Mouse (Mus musculus) kidney, adult 2 months (tissue): ENCODE results near the gene Zfp418. TPM values are rescaled to one million over a fixed set of nuclear protein-coding genes. Genes with fewer than 3 reads are reported as not detected.
"Not testable (repeated sequence)": the region's sequence is repeated elsewhere in the genome, so short reads cannot be mapped to it uniquely, and the experiment has no call there.

Source experiments
- DNase-seq: peaks from one replicate; pipeline ENCODE4 v3.0.0; 2021
- H3K27ac ChIP-seq: fragments of 200-500 bp; 2 replicates; pipeline ENCODE4 v1.5.1; 2012; ENCODE audit warnings: low read depth, low read length, control low read depth, inconsistent platforms; ENCODE audit not compliant: insufficient read depth
- H3K27me3 ChIP-seq: fragments of 200-500 bp; replicated peaks from 2 replicates; pipeline ENCODE4 v1.6.1; 2012; ENCODE audit warnings: mild to moderate bottlenecking, moderate library complexity, low read length, inconsistent platforms; ENCODE audit not compliant: control insufficient read depth, insufficient read depth
- H3K36me3 ChIP-seq: fragments of 200-500 bp; 2 replicates; pipeline ENCODE4 v1.6.1; 2012; ENCODE audit warnings: mild to moderate bottlenecking, moderate library complexity, low read length, inconsistent platforms; ENCODE audit not compliant: control insufficient read depth, insufficient read depth
- H3K4me1 ChIP-seq: fragments of 200-500 bp; 2 replicates; pipeline ENCODE4 v1.6.1; 2011; ENCODE audit warnings: low read length; ENCODE audit not compliant: control insufficient read depth, insufficient read depth
- H3K4me3 ChIP-seq: fragments of 200-500 bp; 2 replicates; pipeline ENCODE4 v1.5.1; 2011; ENCODE audit warnings: mild to moderate bottlenecking, low read depth, low read length, control low read depth; ENCODE audit not compliant: insufficient read depth
- CTCF ChIP-seq: fragments of 200-500 bp; conservative IDR thresholded peaks from 2 replicates; pipeline ENCODE4 v1.5.1; 2011; ENCODE audit warnings: low read depth, mild to moderate bottlenecking, control low read depth, low read length, moderate library complexity, mixed read lengths; ENCODE audit not compliant: insufficient read depth, insufficient read length
- POLR2A ChIP-seq: fragments of 200-500 bp; IDR thresholded peaks from one replicate; pipeline ENCODE4 v1.6.1; 2011; ENCODE audit warnings: low read depth, low read length, control low read depth
- WGBS: fragments of 180-500 bp; shearing (Covaris S2); methylation state at CpG from one replicate; pipeline ENCODE4 v1.1.7; 2018; 5-methylcytosine and 5-hydroxymethylcytosine counted together
- polyA plus RNA-seq: library from polyadenylated mRNA; depleted of rRNA; stranded (reverse); fragments of >200 nt; gene quantifications from 2 replicates; pipeline ENCODE4 v1.2.3, GENCODE M21; 2012; rRNA removed

Gene Zfp418
- 0.88 and 0.95 TPM in 2 replicates for polyA plus RNA-seq

DNA sequence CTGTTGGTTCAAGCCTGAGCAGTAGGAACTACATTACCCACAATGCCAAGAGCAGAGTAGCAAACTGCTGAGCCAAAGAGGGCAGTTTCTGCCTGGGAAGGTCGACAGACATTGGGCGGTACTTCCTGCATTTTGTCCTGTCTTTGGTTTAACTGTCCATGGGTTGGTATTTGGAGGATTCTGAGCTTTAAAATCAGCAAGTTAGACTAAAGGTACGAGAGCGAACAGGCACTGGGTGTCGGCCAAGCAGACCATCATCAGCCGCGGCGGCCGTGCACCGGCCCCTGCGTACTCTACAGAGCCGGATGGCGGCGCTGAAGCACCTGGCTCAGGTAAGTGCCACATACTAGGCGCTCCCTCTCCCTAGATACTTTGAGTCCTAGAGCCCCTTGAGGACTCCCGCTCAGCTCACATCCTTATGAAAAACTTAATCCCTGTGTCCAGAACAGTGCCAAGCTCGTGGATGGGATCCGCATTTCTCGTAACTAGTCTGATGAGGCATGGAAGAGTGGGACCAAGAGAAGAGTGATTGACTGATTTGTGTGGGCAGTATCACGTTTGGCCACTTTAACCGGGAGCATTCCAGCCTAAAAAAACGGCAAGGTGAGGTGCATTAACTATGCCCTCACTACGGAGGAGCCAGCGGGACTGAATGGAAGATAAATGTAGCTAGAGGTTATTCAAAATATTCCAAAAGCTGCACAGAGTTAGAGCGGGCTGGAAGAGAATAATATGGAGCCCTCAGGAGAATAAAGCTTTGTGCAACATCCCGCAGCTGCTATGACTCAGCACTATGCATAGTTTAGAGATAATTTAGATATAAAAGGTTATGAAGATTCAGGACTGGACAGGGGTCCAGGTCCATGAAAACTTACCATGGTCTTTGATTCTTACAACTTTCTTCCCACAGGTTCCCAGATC lies at the start of gene Zfp418:
Gene Zfp418, plus strand, starts transcription at position 104 of the 921 bp plus-strand sequence.
- Histone ChIP-seq H3K36me3 (peaks cover 5% of the 10 kb centered on the region), H3K27me3 (no peaks in the 10 kb centered on the region), H3K4me3 (peak within 1 kb of the TSS; percentile 66), H3K27ac (peak within 1 kb of the TSS; percentile 40), H3K4me1 (peaks cover 4% of the 10 kb centered on the region; the same call in 1 of the 2 replicates)
- TF ChIP-seq POLR2A (no peak), CTCF (no peak)
- peak; percentile 87 for DNase-seq
- WGBS, result 1% methylated on average over 26 of the region's 26 CpGs

DNA sequence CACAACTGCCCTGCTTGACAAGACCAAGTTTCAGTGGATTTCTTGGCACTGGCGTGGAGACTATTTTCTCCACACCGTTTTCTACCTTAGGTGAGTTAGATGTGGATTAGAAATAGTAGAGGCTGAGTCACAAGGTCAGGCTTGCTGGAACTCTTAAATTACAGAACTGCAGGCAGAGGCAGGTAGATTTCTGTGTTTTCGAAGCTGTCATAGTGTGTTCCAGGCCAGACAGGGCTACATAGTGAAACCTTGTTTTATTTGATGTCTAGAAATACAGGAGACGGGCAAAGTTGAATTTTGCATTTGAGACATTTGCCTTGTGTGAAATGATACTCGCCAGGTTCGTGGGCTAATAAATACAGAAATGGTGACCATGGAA lies 49.5 kb upstream of the Zfp418 start:
- Histone ChIP-seq H3K27ac (no peak overlapping the region), H3K4me3 (no peak overlapping the region; the same call in 1 of the 2 replicates), H3K27me3 (no peaks in the 10 kb centered on the region), H3K36me3 (no peaks in the 10 kb centered on the region), H3K4me1 (no peaks in the 10 kb centered on the region; the same call in 1 of the 2 replicates)
- 50% methylated on average over 6 of the region's 6 CpGs for WGBS
- TF ChIP-seq CTCF (no peak), POLR2A (no peak)
- no peak for DNase-seq

DNA sequence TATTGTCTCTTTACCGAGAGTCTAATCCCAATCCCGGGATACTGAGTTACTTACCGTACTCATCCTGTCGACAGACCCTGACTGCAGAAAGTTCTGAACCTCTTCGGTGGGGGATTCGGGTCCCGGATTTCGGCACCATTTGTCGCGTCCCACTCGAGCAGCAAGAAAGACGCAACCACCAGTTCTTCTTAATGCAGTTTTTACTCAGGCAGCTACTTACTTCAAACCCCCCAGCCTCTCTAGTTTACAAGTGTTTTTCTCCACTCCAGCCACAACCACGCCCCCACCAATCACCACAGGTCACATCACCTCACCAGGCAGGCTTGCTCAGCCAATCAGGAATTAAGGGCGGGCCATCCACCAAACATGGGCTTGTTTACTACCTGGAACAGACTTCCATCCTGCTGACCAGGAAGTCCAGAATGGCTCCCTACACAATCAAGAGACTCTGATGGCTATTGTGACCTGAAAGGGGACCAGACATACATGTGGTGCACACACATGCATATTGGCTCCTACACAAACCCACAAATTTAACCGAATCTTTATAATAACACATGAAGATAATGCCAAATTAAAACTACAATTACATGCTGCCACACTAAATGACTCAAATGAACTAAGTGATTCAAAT lies 40.5 kb upstream of the Zfp418 start:
- WGBS, result 94% methylated on average over 15 of the region's 15 CpGs
- not testable (repeated sequence) for H3K4me3 ChIP-seq, H3K27ac ChIP-seq

DNA sequence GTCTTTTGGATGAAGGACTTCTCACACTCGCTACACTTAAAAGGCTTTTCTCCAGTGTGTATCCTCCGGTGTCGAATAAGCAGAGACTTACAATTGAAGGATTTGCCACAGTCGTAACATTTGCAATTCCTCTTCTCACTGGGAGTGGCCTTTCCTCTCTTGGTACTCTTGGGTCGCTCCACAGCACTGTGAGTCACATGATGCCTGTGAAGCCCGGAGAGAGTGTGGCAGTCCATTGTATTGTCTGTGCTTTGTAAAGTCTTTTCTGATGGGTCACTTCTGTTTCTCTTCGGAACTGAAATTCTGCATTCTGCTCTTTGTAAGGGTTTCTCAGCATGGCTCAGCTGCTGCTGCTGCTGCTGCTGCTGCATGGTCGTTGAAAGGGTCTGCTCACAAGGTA lies 38.4 kb upstream of the Zfp418 start:
- Histone ChIP-seq H3K4me3 (no peak overlapping the region), H3K27me3 (no peaks in the 10 kb centered on the region), H3K27ac (no peak overlapping the region), H3K4me1 (no peaks in the 10 kb centered on the region), H3K36me3 (no peaks in the 10 kb centered on the region)
- TF ChIP-seq POLR2A (no peak), CTCF (no peak)
- no peak for DNase-seq
- WGBS, result 79% methylated on average over 8 of the region's 8 CpGs

More for the DNA sequence above, 40.5 kb upstream of the Zfp418 start:
- H3K27me3 ChIP-seq, H3K4me1 ChIP-seq, DNase-seq, H3K36me3 ChIP-seq: not testable (repeated sequence)

DNA sequence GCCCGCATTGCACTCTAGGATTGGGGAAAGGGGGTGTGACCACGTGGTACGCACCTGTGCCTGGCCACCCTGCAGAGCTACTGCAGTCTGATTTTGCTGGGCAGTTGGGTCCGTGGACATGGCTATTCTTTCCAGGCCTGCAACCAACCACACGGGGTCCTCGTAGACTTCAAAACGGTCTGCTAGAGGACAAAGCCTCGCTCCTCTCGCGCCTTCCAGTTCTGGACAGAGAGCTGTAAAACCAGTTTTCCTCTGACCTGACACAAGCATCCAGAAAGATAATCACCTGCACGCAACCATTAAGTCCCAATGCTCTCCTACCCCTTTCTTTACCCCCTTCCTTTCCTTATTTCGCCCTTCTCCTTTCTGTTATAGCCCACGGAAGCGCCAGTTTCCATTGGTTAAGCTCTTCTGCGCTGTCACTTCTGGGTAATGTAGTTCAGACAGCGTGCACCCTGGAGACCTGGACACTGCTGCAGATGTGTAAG lies 34.7 kb upstream of the Zfp418 start, which contains the start of gene Zfp773:
Gene Zfp773, minus strand, starts transcription at position 377 of the 488 bp plus-strand sequence.
- WGBS, result 5% methylated on average over 16 of the region's 16 CpGs
- H3K4me1 ChIP-seq, result no peaks in the 10 kb centered on the region
- peak within 1 kb of the TSS; percentile 39 for H3K27ac ChIP-seq
- no peaks in the 10 kb centered on the region for H3K36me3 ChIP-seq
- no peaks in the 10 kb centered on the region for H3K27me3 ChIP-seq
- TF ChIP-seq POLR2A (no peak), CTCF (peak; percentile 57)
- DNase-seq, result peak; percentile 71
- peak within 1 kb of the TSS; percentile 56 for H3K4me3 ChIP-seq

DNA sequence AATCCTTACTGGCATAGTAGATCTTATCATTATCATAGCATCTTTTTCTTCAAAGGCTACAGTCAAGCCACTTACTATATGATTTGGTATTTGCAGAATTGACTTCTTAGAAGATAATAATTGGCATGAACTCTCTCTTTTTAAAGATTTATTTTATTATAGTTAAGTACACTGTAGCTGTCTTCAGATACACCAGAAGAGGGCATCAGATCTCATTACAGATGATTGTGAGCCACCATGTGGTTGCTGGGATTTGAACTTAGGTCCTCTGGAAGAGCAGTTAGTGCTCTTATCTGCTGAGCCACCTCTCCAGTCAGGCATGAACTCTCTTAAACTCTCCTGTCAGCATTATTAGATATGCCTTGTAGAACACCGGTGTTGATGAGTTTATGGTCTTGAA lies 26.9 kb upstream of the Zfp418 start:
- TF ChIP-seq CTCF, result no peak
- no peak for TF ChIP-seq POLR2A
- Histone ChIP-seq H3K4me1 (no peaks in the 10 kb centered on the region), H3K4me3 (no peak overlapping the region), H3K27me3 (no peaks in the 10 kb centered on the region), H3K27ac (no peak overlapping the region), H3K36me3 (no peaks in the 10 kb centered on the region)
- 70% methylated on average over 1 of the region's 1 CpGs for WGBS
- DNase-seq, result no peak
